In the genomic region with DNA sequence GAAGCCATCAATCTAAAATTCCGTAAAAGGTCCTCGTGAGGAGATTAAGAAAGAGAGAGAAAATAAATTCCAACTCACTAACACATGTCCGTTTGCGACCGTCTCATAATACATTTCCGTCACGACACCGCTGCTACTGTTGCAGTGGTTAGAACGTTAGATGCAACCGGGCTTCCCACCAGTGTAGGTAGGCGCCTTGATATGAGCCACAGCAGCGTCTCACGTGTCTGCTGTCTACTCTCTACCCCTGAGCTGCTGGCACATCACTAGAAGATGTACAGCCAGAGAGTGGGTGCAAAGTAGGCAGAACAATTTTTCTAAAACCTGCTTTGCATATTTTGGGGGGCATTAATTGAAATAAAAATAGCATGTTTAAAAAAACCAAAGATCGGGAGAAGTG, we compare ENCODE assay signal across 27 mouse cellular contexts.
DNase-seq lines count a peak whose midpoint lies in the region; ATAC-seq lines count a peak whose summit lies in the region.
"Had no signal": no experiment of that assay in that cellular context is flagged by ENCODE, and none has a peak within 500 bp of the region (broad histone marks: within the 10 kb centered on the region; RNA-seq: fewer than 3 reads in every experiment).

No protein-coding gene starts in this region.

- DNase-seq in embryonic facial prominence, embryonic 10.5 days (ENCODE audit: low spot score) = no peak
- peak; percentile 14 to 23 for DNase-seq in layer of hippocampus, postnatal 14 days (ENCODE audit: low spot score in 2 of 2)
- no peak for DNase-seq in layer of hippocampus, postnatal 25 days (ENCODE audit: extremely low spot score in 1 of 2, low spot score in 1 of 2)
- peak; percentile 67 for DNase-seq in brain, adult 2 months (ENCODE audit: low read depth, low spot score)
- peak; percentile 38 to 44 for DNase-seq in left cerebral cortex, adult 9 months (ENCODE audit: low spot score in 2 of 2)
- DNase-seq in embryo, embryonic 10.5 days (ENCODE audit: low spot score) = no peak
- DNase-seq: adrenal gland, postnatal 10 days; cerebellum, adult 8-10 months; cerebellum, postnatal 36 days; forebrain, postnatal 0 days; gastrocnemius, postnatal 14 days; heart, adult 2 months; kidney, adult 11 months; kidney, postnatal 4 days; liver, postnatal 0 days; thymus, adult 18-20 months; thymus, postnatal 36 days had no signal

- no peak overlapping the region for H3K4me2 ChIP-seq in embryonic facial prominence, embryonic 12.5 days (replicated peaks)
- H3K4me2 ChIP-seq in liver, embryonic 12.5 days = no peak overlapping the region
- H3K4me2 ChIP-seq: heart, embryonic 13.5 days; hindbrain, embryonic 13.5 days; midbrain, embryonic 15.5 days; neural tube, embryonic 13.5 days had no signal

- 90% methylated on average over 14 of the region's 14 CpGs for WGBS in embryonic facial prominence, embryonic 12.5 days
- WGBS in embryonic facial prominence, embryonic 10.5 days = 92% methylated on average over 14 of the region's 14 CpGs
- 80% methylated on average over 14 of the region's 14 CpGs for WGBS in liver, embryonic 12.5 days (ENCODE audit: insufficient replicate concordance)

- 0 out of 2 replicates have a peak, but pooled peaks have one; percentile 41 for ATAC-seq in embryonic facial prominence, embryonic 12.5 days (ENCODE audit: insufficient number of reproducible peaks, insufficient read depth, low FRiP score, low TSS enrichment)
- no peak for ATAC-seq in liver, embryonic 12.5 days
- ATAC-seq: forebrain, postnatal 0 days; liver, postnatal 0 days; lung, postnatal 0 days; midbrain, embryonic 15.5 days had no signal

- H3K9ac ChIP-seq in embryonic facial prominence, embryonic 12.5 days = no peak overlapping the region
- no peak overlapping the region for H3K9ac ChIP-seq in liver, embryonic 12.5 days
- H3K9ac ChIP-seq: forebrain, postnatal 0 days; heart, embryonic 13.5 days; hindbrain, embryonic 13.5 days; liver, postnatal 0 days; midbrain, embryonic 15.5 days; neural tube, embryonic 13.5 days had no signal

- H3K9me3 ChIP-seq in embryonic facial prominence, embryonic 12.5 days = no peaks in the 10 kb centered on the region
- no peaks in the 10 kb centered on the region for H3K9me3 ChIP-seq in embryonic facial prominence, embryonic 10.5 days
- H3K9me3 ChIP-seq in liver, embryonic 12.5 days (replicated peaks) = no peaks in the 10 kb centered on the region
- H3K9me3 ChIP-seq: forebrain, embryonic 10.5 days; heart, embryonic 13.5 days; hindbrain, embryonic 13.5 days; midbrain, embryonic 15.5 days; neural tube, embryonic 13.5 days had no signal

- no peak overlapping the region for H3K4me3 ChIP-seq in embryonic facial prominence, embryonic 12.5 days
- H3K4me3 ChIP-seq in embryonic facial prominence, embryonic 10.5 days = no peak overlapping the region
- no peak overlapping the region for H3K4me3 ChIP-seq in liver, embryonic 12.5 days
- H3K4me3 ChIP-seq: forebrain, embryonic 10.5 days; heart, adult 2 months; heart, embryonic 13.5 days; hindbrain, embryonic 13.5 days; midbrain, embryonic 15.5 days; myocyte; neural tube, embryonic 13.5 days had no signal

- no peaks in the 10 kb centered on the region for H3K4me1 ChIP-seq in embryonic facial prominence, embryonic 12.5 days
- H3K4me1 ChIP-seq in embryonic facial prominence, embryonic 10.5 days = no peaks in the 10 kb centered on the region
- no peaks in the 10 kb centered on the region for H3K4me1 ChIP-seq in liver, embryonic 12.5 days
- H3K4me1 ChIP-seq: forebrain, embryonic 10.5 days; heart, embryonic 13.5 days; hindbrain, embryonic 13.5 days; midbrain, embryonic 15.5 days; neural tube, embryonic 13.5 days had no signal

- H3K27me3 ChIP-seq in embryonic facial prominence, embryonic 12.5 days = no peaks in the 10 kb centered on the region
- no peaks in the 10 kb centered on the region for H3K27me3 ChIP-seq in embryonic facial prominence, embryonic 10.5 days (replicated peaks; ENCODE audit: low read depth, poor library complexity, severe bottlenecking)
- H3K27me3 ChIP-seq in liver, embryonic 12.5 days (replicated peaks) = no peaks in the 10 kb centered on the region
- H3K27me3 ChIP-seq: heart, embryonic 13.5 days; hindbrain, embryonic 13.5 days; midbrain, embryonic 15.5 days; neural tube, embryonic 13.5 days had no signal

- no peak overlapping the region for H3K27ac ChIP-seq in embryonic facial prominence, embryonic 12.5 days
- no peak overlapping the region for H3K27ac ChIP-seq in embryonic facial prominence, embryonic 10.5 days (replicated peaks)
- no peak overlapping the region for H3K27ac ChIP-seq in liver, embryonic 12.5 days
- H3K27ac ChIP-seq: forebrain, embryonic 10.5 days; heart, adult 2 months; heart, embryonic 13.5 days; hindbrain, embryonic 13.5 days; macrophage; midbrain, embryonic 15.5 days; neural tube, embryonic 13.5 days had no signal

- H3K36me3 ChIP-seq in embryonic facial prominence, embryonic 12.5 days = no peaks in the 10 kb centered on the region
- no peaks in the 10 kb centered on the region for H3K36me3 ChIP-seq in embryonic facial prominence, embryonic 10.5 days (replicated peaks)
- H3K36me3 ChIP-seq in liver, embryonic 12.5 days = no peaks in the 10 kb centered on the region
- H3K36me3 ChIP-seq: forebrain, embryonic 10.5 days; heart, embryonic 13.5 days had no signal

Comparison
In these comparisons a context has a peak if more than half of its experiments do, and no peak if none do; other contexts are left out.
1. DNase-seq: peak in layer of hippocampus, postnatal 14 days (2 of 2), brain, adult 2 months (single experiment) and left cerebral cortex, adult 9 months (2 of 2); none in embryonic facial prominence, embryonic 10.5 days (single experiment), layer of hippocampus, postnatal 25 days (0 of 2) and embryo, embryonic 10.5 days (single experiment).